Mouse (Mus musculus): ENCODE results near the gene Csnk2a1. TPM values are rescaled to one million over a fixed set of nuclear protein-coding genes. Genes with fewer than 3 reads are reported as not detected.
A peak's percentile ranks its signal among the peaks of the same experiment; 100 is the strongest.

Csnk2a1 gene
- polyA plus RNA-seq (2014; fragmentation: Nextera tagmentation; extraction: Ambion mirVana), result 70.3 and 135 TPM in 2 replicates

DNA sequence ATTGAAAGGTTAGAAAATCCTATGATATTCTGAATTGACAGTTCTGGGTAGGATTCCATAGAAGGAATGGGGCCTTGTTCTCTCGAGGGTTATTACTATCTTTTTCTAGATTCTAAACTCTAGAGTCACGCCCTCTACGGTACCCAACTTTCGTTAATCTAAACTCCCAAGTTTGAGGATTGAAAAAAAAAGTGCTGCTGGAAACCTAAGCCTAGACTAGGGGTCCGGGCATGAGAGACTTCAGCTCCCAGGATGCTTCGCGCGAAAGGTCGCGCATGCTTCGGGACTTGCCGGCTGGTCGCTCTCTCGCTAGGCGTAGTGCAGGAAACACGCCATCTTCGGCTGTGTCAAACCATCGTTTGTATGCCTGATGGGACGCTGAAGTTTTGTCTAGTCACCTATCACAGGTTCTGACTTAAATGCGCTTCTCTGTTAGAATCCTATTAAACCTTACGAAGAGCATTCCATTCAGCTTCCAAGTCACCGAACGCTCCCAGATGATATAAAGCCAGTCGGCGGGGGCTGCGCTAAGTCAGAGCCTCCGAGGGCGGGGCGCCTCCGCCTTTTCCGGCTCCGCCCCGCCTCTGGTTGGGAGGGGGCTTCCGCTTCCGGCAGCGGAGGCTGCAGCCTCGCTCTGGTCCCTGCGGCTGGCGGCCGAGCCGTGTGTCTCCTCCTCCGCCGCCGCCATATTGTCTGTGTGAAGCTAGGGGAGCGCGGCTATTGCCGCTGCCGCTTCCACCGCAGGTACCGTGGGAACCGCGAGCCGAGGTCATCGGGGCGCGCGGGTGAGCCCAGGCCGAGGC, at the start of gene Csnk2a1:
TSS of gene Csnk2a1 (plus strand) at position 592 of the 803 bp plus-strand sequence.
- H3K9ac ChIP-seq (ENCODE audit: low read depth, low read length), result peak within 1 kb of the TSS; percentile 97
- no peaks in the 10 kb centered on the region for H3K27me3 ChIP-seq (ENCODE audit: control insufficient read depth, insufficient read depth, low read length)
- peak within 1 kb of the TSS; percentile 66 for H3K4me2 ChIP-seq (replicated peaks; ENCODE audit: low read depth, low read length)
- H3K4me3 ChIP-seq (ENCODE audit: low read depth, low read length), result peak within 1 kb of the TSS; percentile 97
- ATAC-seq (ENCODE audit: low FRiP score) (peak; percentile 96), DNase-seq (ENCODE audit: low spot score) (peak; percentile 95)
- H3K27ac ChIP-seq (ENCODE audit: low read depth, low read length), result peak within 1 kb of the TSS; percentile 98
- H3K36me3 ChIP-seq (ENCODE audit: control insufficient read depth, insufficient read depth, low read length), result no peaks in the 10 kb centered on the region
- no peaks in the 10 kb centered on the region for H3K9me3 ChIP-seq (ENCODE audit: control insufficient read depth, low read length)
- WGBS, result under 1% methylated on average over 52 of the region's 58 CpGs
- H3K4me1 ChIP-seq (replicated peaks; ENCODE audit: control insufficient read depth, insufficient read depth, low read length), result no peaks in the 10 kb centered on the region; the same call in 1 of the 2 replicates

DNA sequence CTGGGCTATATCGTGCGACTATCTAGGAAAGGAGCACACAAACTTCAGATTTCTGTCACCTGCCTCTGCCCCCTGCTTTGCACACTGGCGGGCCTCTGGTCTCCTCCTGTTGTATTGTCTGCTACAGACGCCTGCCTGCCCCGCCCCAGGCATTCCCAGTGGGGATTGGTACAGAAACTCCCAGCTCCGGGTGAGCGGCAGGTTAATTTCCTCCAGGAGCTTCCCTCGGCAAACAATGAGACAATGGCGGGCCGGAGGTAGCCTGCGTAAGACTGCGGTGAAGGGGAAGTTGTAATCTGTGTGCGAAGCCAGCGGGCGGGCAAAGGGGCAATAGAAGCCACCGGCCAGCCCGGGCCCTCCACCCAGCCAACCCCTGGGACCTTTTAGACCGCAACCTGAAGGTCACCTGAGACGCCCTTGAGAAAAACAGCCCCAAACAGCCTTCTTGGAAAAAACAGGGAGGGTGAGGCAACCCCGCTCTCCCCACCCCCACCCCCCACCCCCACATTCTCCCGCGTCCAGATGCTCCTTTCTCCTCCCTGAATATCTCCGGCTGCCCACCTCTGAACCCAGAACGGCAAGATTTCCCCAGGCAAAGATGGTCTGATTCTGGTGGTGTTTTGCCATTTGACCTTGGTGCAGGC, 49.4 kb upstream of the Csnk2a1 start:
- H3K4me2 ChIP-seq (replicated peaks; ENCODE audit: low read depth, low read length), result peak overlapping the region; percentile 28; the same call in 1 of the 2 replicates
- H3K4me3 ChIP-seq (ENCODE audit: low read depth, low read length), result no peak overlapping the region
- WGBS, result 13% methylated on average over 24 of the region's 24 CpGs
- H3K27ac ChIP-seq (ENCODE audit: low read depth, low read length), result 0 out of 2 replicates have a peak overlapping the region, but pooled peaks have one; percentile 17
- ATAC-seq (ENCODE audit: low FRiP score) (peak; percentile 37; the same call in 1 of the 2 replicates), DNase-seq (ENCODE audit: low spot score) (peak; percentile 44)
- peaks cover 5% of the 10 kb centered on the region for H3K4me1 ChIP-seq (replicated peaks; ENCODE audit: control insufficient read depth, insufficient read depth, low read length)
- no peaks in the 10 kb centered on the region for H3K9me3 ChIP-seq (ENCODE audit: control insufficient read depth, low read length)
- no peak overlapping the region for H3K9ac ChIP-seq (ENCODE audit: low read depth, low read length)
- no peaks in the 10 kb centered on the region for H3K27me3 ChIP-seq (ENCODE audit: control insufficient read depth, insufficient read depth, low read length)
- no peaks in the 10 kb centered on the region for H3K36me3 ChIP-seq (ENCODE audit: control insufficient read depth, insufficient read depth, low read length)

DNA sequence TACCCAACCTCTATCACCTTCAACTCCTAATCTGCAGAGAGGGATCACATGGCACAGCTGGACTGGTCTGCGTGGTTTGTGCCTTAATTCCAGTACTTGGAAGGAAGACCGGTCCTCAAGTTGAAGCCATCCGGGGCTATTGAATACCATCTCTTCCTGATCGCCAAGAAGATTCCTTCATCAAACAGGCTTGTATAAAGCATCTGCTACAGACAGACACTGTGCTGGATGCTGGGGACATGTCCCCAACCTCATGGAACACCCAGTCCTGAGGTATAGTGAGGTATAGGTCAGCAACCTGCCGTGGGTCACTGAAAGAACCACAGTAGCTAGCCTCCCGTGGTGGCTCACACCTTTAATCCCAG, 48.9 kb upstream of the Csnk2a1 start:
- Histone ChIP-seq H3K27me3 (ENCODE audit: control insufficient read depth, insufficient read depth, low read length) (no peaks in the 10 kb centered on the region), H3K27ac (ENCODE audit: low read depth, low read length) (no peak overlapping the region), H3K4me1 (replicated peaks; ENCODE audit: control insufficient read depth, insufficient read depth, low read length) (peaks cover 5% of the 10 kb centered on the region), H3K9ac (ENCODE audit: low read depth, low read length) (no peak overlapping the region), H3K9me3 (ENCODE audit: control insufficient read depth, low read length) (no peaks in the 10 kb centered on the region), H3K4me3 (ENCODE audit: low read depth, low read length) (no peak overlapping the region), H3K4me2 (replicated peaks; ENCODE audit: low read depth, low read length) (peak overlapping the region; percentile 28; the same call in 1 of the 2 replicates), H3K36me3 (ENCODE audit: control insufficient read depth, insufficient read depth, low read length) (no peaks in the 10 kb centered on the region)
- DNase-seq (ENCODE audit: low spot score) (no peak), ATAC-seq (ENCODE audit: low FRiP score) (no peak)
- WGBS, result 73% methylated on average over 6 of the region's 6 CpGs

DNA sequence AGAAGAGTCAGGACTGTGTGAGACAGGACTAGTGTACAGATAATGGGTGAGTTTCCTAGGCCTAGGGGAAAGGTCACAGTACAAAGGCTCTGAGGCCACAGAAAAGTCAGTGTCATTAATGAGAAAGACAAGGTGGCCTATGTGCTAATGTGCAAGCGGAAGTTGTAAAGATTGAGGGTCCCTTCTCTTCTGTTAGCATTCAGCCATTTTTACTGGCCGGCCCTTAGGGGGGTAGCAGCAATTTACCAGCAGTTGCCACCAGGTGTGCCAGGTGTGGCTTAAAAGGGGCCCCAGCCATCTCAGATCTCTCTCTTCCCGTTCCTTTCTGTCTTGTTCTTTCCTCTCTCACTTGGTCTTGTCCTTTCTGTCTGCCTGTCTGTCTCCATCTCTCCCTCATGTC, 48.3 kb upstream of the Csnk2a1 start:
- DNase-seq (ENCODE audit: low spot score) (no peak), ATAC-seq (ENCODE audit: low FRiP score) (no peak)
- Histone ChIP-seq H3K4me3 (ENCODE audit: low read depth, low read length) (no peak overlapping the region), H3K9me3 (ENCODE audit: control insufficient read depth, low read length) (no peaks in the 10 kb centered on the region), H3K27me3 (ENCODE audit: control insufficient read depth, insufficient read depth, low read length) (no peaks in the 10 kb centered on the region), H3K36me3 (ENCODE audit: control insufficient read depth, insufficient read depth, low read length) (no peaks in the 10 kb centered on the region), H3K4me1 (replicated peaks; ENCODE audit: control insufficient read depth, insufficient read depth, low read length) (peaks cover 5% of the 10 kb centered on the region), H3K9ac (ENCODE audit: low read depth, low read length) (no peak overlapping the region), H3K27ac (ENCODE audit: low read depth, low read length) (no peak overlapping the region), H3K4me2 (replicated peaks; ENCODE audit: low read depth, low read length) (no peak overlapping the region)
- WGBS, result 80% methylated on average over 3 of the region's 3 CpGs

DNA sequence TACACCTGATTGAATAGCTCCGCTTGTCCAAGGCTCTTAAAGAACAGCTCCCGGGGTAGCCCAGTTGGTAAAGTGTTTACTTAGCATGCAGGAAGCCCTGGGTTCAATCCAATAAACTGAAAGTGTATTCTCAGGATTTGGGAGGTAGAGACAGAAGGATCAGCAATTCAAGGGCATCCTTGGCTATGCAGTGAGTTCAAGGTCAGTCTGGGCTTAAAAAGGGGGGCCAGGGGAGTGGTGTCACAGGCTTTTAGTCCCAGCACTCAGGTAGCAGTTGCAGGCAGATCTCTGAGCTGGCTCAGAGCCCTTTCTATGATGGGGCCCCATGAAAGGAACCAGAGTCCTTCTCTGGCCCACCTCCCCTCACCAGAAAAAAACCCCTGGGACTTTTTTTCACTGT, 47.3 kb upstream of the Csnk2a1 start:
- Histone ChIP-seq H3K4me1 (replicated peaks; ENCODE audit: control insufficient read depth, insufficient read depth, low read length) (peaks cover 5% of the 10 kb centered on the region), H3K27ac (ENCODE audit: low read depth, low read length) (no peak overlapping the region), H3K4me3 (ENCODE audit: low read depth, low read length) (no peak overlapping the region), H3K9me3 (ENCODE audit: control insufficient read depth, low read length) (no peaks in the 10 kb centered on the region), H3K36me3 (ENCODE audit: control insufficient read depth, insufficient read depth, low read length) (no peaks in the 10 kb centered on the region), H3K4me2 (replicated peaks; ENCODE audit: low read depth, low read length) (no peak overlapping the region), H3K27me3 (ENCODE audit: control insufficient read depth, insufficient read depth, low read length) (no peaks in the 10 kb centered on the region), H3K9ac (ENCODE audit: low read depth, low read length) (no peak overlapping the region)
- 84% methylated on average over 2 of the region's 2 CpGs for WGBS
- no peak for DNase-seq (ENCODE audit: low spot score)
- no peak for ATAC-seq (ENCODE audit: low FRiP score)

DNA sequence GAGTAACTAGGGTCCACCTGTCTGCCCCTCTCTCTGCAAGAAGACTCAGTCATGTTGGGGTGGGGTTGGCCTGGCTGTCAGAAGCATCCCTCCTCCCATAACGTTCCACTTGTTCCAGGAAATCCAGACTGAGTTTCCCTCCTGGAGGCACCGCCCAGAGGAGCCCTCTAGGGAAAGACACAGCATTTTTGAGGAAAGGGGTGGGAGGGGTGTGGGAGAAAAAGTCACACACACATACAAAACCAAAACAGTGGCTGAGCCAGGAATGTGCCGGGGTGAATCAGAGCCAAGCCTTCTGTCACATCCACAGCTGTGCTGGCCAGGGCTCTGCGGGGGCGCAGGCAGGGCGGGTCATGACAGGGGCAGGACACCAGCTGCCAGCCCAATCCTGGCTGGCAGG, 46.3 kb upstream of the Csnk2a1 start:
- DNase-seq (ENCODE audit: low spot score), result no peak
- Histone ChIP-seq H3K27ac (ENCODE audit: low read depth, low read length) (no peak overlapping the region), H3K9me3 (ENCODE audit: control insufficient read depth, low read length) (no peaks in the 10 kb centered on the region), H3K4me2 (replicated peaks; ENCODE audit: low read depth, low read length) (no peak overlapping the region), H3K27me3 (ENCODE audit: control insufficient read depth, insufficient read depth, low read length) (no peaks in the 10 kb centered on the region), H3K4me3 (ENCODE audit: low read depth, low read length) (no peak overlapping the region), H3K4me1 (replicated peaks; ENCODE audit: control insufficient read depth, insufficient read depth, low read length) (peaks cover 5% of the 10 kb centered on the region), H3K9ac (ENCODE audit: low read depth, low read length) (no peak overlapping the region), H3K36me3 (ENCODE audit: control insufficient read depth, insufficient read depth, low read length) (no peaks in the 10 kb centered on the region)
- WGBS, result 54% methylated on average over 6 of the region's 6 CpGs
- ATAC-seq (ENCODE audit: low FRiP score), result no peak

DNA sequence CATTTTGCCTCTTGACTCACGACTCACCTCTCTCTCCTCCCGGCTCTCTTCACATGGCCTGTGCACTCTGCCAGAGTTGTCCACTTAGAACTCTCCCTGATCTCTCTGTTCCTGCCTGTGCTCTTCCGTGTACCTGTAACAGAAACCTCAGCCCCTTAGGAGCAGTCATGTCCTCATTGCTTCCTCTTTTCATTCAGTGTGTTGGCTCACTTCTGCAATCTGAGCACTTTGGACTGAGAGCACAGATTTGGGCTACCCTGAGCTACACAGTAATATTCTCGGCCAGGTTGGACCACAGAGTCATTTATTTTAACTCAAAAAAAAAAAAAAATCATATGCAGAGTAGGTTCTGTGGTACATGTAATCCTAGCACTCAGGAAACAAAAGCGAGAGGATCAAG, 39.5 kb upstream of the Csnk2a1 start:
- H3K4me2 ChIP-seq (replicated peaks; ENCODE audit: low read depth, low read length), result no peak overlapping the region
- H3K9ac ChIP-seq (ENCODE audit: low read depth, low read length), result no peak overlapping the region
- H3K36me3 ChIP-seq (ENCODE audit: control insufficient read depth, insufficient read depth, low read length), result no peaks in the 10 kb centered on the region
- no peaks in the 10 kb centered on the region for H3K4me1 ChIP-seq (replicated peaks; ENCODE audit: control insufficient read depth, insufficient read depth, low read length)
- DNase-seq (ENCODE audit: low spot score) (no peak), ATAC-seq (ENCODE audit: low FRiP score) (no peak)
- H3K4me3 ChIP-seq (ENCODE audit: low read depth, low read length), result no peak overlapping the region
- H3K27ac ChIP-seq (ENCODE audit: low read depth, low read length), result no peak overlapping the region
- WGBS, result 87% methylated on average over 5 of the region's 5 CpGs
- no peaks in the 10 kb centered on the region for H3K27me3 ChIP-seq (ENCODE audit: control insufficient read depth, insufficient read depth, low read length)
- H3K9me3 ChIP-seq (ENCODE audit: control insufficient read depth, low read length), result no peaks in the 10 kb centered on the region

DNA sequence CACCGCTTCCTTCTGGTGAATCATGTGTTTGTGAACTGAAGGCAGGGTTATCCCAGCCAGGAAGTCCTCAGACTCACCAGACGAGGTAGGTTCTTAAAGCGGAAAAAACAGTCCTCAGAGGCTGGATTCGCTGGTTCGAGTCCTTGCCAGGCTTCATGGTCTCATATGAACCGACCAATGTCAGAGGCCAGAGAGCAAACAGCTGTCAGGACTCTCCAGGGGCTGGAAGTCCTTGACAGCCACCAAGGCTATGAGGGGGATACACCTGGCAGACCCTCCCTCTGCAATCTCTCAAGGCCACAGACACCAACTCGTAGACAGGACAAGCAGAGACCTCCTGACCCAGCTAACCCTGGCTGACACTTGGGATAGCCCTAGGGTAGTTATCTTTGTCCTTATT, 37.4 kb upstream of the Csnk2a1 start:
- Histone ChIP-seq H3K27ac (ENCODE audit: low read depth, low read length) (no peak overlapping the region), H3K9ac (ENCODE audit: low read depth, low read length) (no peak overlapping the region), H3K4me2 (replicated peaks; ENCODE audit: low read depth, low read length) (no peak overlapping the region), H3K9me3 (ENCODE audit: control insufficient read depth, low read length) (no peaks in the 10 kb centered on the region), H3K36me3 (ENCODE audit: control insufficient read depth, insufficient read depth, low read length) (no peaks in the 10 kb centered on the region), H3K4me1 (replicated peaks; ENCODE audit: control insufficient read depth, insufficient read depth, low read length) (no peaks in the 10 kb centered on the region), H3K4me3 (ENCODE audit: low read depth, low read length) (no peak overlapping the region), H3K27me3 (ENCODE audit: control insufficient read depth, insufficient read depth, low read length) (no peaks in the 10 kb centered on the region)
- no peak for DNase-seq (ENCODE audit: low spot score)
- 74% methylated on average over 7 of the region's 7 CpGs for WGBS
- ATAC-seq (ENCODE audit: low FRiP score), result no peak

DNA sequence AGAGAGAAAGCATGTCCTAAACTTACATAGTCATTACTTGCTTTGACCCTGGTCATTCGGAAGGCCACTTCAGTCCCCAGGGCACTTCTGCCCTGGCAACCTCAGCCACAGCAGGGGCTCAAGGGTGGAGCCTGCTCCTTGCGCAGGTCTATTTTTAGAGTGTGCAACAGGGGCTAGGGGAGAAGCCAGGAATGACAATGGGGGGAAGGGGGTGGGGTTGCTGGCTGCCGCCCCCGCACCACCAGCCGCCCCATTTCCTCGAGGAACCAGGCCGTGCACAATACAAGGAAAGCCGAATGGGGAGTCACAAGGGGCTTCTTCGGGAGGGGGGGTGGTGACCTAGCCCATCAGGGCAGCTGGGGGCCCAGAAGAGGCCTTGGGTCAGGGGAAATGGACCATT, 37.0 kb upstream of the Csnk2a1 start:
- DNase-seq (ENCODE audit: low spot score) (no peak), ATAC-seq (ENCODE audit: low FRiP score) (no peak)
- Histone ChIP-seq H3K4me3 (ENCODE audit: low read depth, low read length) (no peak overlapping the region), H3K4me1 (replicated peaks; ENCODE audit: control insufficient read depth, insufficient read depth, low read length) (no peaks in the 10 kb centered on the region), H3K36me3 (ENCODE audit: control insufficient read depth, insufficient read depth, low read length) (no peaks in the 10 kb centered on the region), H3K27ac (ENCODE audit: low read depth, low read length) (no peak overlapping the region), H3K4me2 (replicated peaks; ENCODE audit: low read depth, low read length) (no peak overlapping the region), H3K27me3 (ENCODE audit: control insufficient read depth, insufficient read depth, low read length) (no peaks in the 10 kb centered on the region), H3K9me3 (ENCODE audit: control insufficient read depth, low read length) (no peaks in the 10 kb centered on the region), H3K9ac (ENCODE audit: low read depth, low read length) (no peak overlapping the region)
- 63% methylated on average over 9 of the region's 9 CpGs for WGBS

Measured in hindbrain, embryonic 11.5 days (tissue).